ENCODE assay signal across 15 mouse cellular contexts in the genomic region with DNA sequence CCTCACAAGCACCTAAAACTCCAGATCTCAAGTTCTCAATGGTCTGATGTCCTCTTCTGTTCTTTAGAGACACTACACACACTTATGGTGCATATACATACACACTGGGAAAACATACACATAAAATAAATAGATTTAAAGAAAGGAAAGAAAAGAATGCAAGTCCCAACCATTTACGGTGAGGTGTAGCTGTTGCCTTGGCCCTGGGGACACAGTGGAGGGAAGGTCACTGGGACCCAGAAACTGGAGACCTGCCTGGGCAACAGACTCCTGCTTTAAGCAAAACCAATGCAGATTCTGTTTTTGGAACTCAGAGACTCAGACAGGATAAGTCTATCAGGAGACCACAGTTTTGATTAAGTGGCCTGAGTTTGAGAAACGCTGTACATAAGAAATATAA.
"Had no signal": no experiment of that assay in that cellular context is flagged by ENCODE, and none has a peak within 500 bp of the region (broad histone marks: within the 10 kb centered on the region; RNA-seq: fewer than 3 reads in every experiment).

No protein-coding gene starts in this region.

- H3K4me2 ChIP-seq: neural tube, embryonic 15.5 days; stomach, embryonic 15.5 days had no signal

- DNase-seq: retina, postnatal 1 day; right cerebral cortex, adult 18-20 months; right cerebral cortex, postnatal 14 days; right cerebral cortex, postnatal 25 days; right cerebral cortex, postnatal 4 days; spleen, adult 18-20 months; thymus, adult 18-20 months; thymus, adult 2 months; thymus, postnatal 14 days; thymus, postnatal 25 days; thymus, postnatal 36 days; thymus, postnatal 4 days had no signal

- H3K27ac ChIP-seq: neural tube, embryonic 15.5 days; stomach, embryonic 15.5 days; stomach, postnatal 0 days had no signal

- H3K27me3 ChIP-seq: neural tube, embryonic 15.5 days; stomach, embryonic 15.5 days had no signal

- H3K9ac ChIP-seq: neural tube, embryonic 15.5 days; stomach, embryonic 15.5 days had no signal

- H3K4me1 ChIP-seq: neural tube, embryonic 15.5 days; stomach, embryonic 15.5 days had no signal

- H3K9me3 ChIP-seq: neural tube, embryonic 15.5 days; stomach, embryonic 15.5 days had no signal

- H3K36me3 ChIP-seq: neural tube, embryonic 15.5 days; stomach, embryonic 15.5 days had no signal

- H3K4me3 ChIP-seq: neural tube, embryonic 15.5 days; stomach, embryonic 15.5 days had no signal
